Mouse (Mus musculus) stomach, postnatal 0 days (tissue): ENCODE results near the gene Astn1.

Experiments used
- CTCF ChIP-seq: IDR thresholded peaks from 2 replicates; pipeline ENCODE4 v1.5.1; 2016; ENCODE audit warnings: antibody characterized with exemption, low read depth, mild to moderate bottlenecking, moderate library complexity
- EP300 ChIP-seq: optimal IDR thresholded peaks from 2 replicates; pipeline ENCODE3; 2016; ENCODE audit warnings: antibody characterized with exemption

DNA sequence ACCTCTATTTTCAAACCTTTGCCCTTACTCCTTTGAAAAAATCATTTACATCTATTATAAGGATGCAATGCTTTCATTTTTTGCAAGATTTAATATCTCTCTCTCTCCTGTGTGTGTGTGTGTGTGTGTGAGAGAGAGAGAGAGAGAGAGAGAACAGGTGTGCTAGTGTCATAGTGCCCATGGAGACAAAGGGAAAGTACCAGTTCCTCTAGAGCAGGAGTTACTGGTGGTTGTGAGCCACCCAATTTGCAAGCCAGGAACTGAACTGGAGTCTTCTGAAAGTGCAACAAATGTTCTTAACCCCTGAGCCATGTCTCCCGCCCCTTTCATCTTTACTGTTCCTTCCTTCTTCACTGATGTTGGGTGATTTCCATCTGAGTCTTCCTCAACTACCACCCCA, 253.1 kb downstream of the Astn1 start:
- no peak for TF ChIP-seq EP300
- no peak for TF ChIP-seq CTCF
